Mouse (Mus musculus) frontal cortex, adult (tissue): ENCODE results near the gene Tmem183a.
A peak's percentile ranks its signal among the peaks of the same experiment; 100 is the strongest.

Experiments used
- ATAC-seq: cut with Nextera tagmentation; 2 replicates; pipeline ENCODE4 v1.9.2; 2017; ENCODE audit warnings: mild to moderate bottlenecking, moderate library complexity, mixed read lengths; ENCODE audit not compliant: low TSS enrichment

Gene Tmem183a

GRCm38 (mm10) chr1:134320691-134321301 lies 41.0 kb downstream of the Tmem183a start:
- ATAC-seq: no peak

DNA sequence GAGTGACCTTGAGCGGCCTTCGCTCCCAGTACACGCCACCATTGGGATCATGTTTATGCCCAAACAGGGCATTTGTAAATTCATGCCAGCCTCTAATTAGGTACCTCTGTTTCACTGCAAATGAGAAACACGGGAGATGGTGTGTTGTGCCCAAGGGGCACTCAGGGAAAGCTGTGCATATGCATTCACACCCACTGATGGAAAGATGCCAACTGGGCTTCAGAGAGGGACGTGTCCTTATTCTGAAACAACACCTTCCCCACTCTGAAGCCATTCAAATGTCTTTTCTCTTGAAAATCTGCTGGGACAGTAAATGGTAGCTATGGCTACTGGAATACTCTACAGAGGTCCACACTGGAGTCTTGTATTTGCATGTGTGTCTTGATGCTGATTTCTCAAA lies 43.5 kb downstream of the Tmem183a start:
- no peak for ATAC-seq

GRCm38 (mm10) chr1:134316361-134316760 lies 45.4 kb downstream of the Tmem183a start:
- no peak for ATAC-seq

- no peak for ATAC-seq
Observed at GRCm38 (mm10) chr1:134315181-134315580, 46.6 kb downstream of the Tmem183a start.

GRCm38 (mm10) chr1:134311760-134312159 lies 50.0 kb downstream of the Tmem183a start:
- ATAC-seq: no peak

DNA sequence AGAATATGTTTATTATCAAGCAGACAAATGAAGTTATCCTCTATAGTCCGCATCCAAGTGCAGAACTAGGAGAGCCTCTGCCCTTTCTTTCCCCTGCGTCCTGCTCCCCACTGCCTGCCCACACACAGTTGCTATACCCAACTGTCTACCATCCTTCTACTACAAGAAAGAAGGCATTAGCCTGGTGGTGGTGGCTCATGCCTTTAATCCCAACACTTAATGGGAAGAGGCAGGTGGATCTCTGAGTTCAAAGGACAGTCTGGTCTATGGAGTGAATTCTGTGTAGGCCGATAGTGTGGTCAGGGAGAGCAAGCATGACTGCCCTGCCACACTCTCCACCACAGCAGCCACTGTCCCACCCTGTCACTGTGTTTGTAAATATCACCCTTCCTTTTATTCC lies 51.0 kb downstream of the Tmem183a start:
- ATAC-seq: no peak

DNA sequence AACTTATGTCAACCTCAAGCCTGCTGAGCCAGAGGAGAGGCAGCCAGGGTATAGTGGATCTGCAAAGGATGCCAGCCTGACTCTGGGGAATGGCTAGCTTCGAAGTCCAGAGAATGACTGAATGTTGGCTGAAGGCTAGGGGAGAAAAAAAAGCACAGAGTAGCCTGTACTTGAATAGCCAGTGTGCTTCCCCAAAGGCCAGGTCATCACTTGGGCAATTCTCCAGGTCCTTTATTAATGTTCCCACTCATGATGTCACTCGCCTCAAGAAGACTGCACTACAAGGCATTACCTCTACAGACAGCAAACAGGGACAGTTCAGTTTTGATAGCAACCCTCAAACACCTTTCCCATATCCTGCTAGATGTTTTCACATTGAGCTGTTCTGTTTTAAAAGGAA lies 51.5 kb downstream of the Tmem183a start:
- ATAC-seq: no peak

- no peak for ATAC-seq
Observed at GRCm38 (mm10) chr1:134307409-134307808, 54.4 kb downstream of the Tmem183a start.

- ATAC-seq: peak; percentile 74; the same call in 1 of the 2 replicates
Observed at GRCm38 (mm10) chr1:134304940-134305339, 56.8 kb downstream of the Tmem183a start.

- no peak for ATAC-seq
Observed at GRCm38 (mm10) chr1:134302568-134303238, 59.1 kb downstream of the Tmem183a start.

GRCm38 (mm10) chr1:134298636-134299411 lies 63.0 kb downstream of the Tmem183a start:
- peak; percentile 45; the same call in 1 of the 2 replicates for ATAC-seq

DNA sequence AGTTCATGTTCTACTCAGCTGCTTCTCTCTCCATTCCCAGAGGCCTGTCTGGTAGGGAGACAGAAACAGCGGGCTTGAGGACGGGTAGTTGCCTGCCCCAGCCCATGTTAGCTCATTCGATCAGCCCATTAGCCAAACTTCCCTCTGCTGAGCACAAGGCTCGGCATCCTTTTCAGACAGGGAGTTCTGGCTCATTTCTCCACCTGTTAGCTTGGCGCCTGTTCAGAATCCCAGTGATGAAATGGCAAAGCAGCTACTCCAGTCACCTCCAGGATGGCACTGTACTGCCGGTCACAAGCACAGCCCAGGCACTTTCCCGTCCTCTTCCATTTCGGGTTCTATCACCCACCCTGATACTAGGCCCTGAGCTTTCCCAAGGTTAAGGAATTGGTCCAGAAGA lies 64.5 kb downstream of the Tmem183a start:
- no peak for ATAC-seq
